21 mouse cellular contexts compared by ENCODE assay signal in genomic region chr5:85996545-85997510, GRCm38 (mm10).
DNase-seq lines count a peak whose midpoint lies in the region; ATAC-seq and TF ChIP-seq lines count a peak whose summit lies in the region.
"Had no signal": no experiment of that assay in that cellular context is flagged by ENCODE, and none has a peak within 500 bp of the region (broad histone marks: within the 10 kb centered on the region; RNA-seq: fewer than 3 reads in every experiment).

No protein-coding gene starts in this region.

- WGBS in forebrain, embryonic 16.5 days, result 67% methylated on average over 6 of the region's 6 CpGs
- 92% methylated on average over 6 of the region's 6 CpGs for WGBS in midbrain, postnatal 0 days

- peak; percentile 88 for ATAC-seq in forebrain, embryonic 16.5 days
- no peak for ATAC-seq in midbrain, postnatal 0 days (ENCODE audit: low FRiP score)
- ATAC-seq: intestine, embryonic 15.5 days; lung, postnatal 0 days; midbrain, embryonic 15.5 days had no signal

- H3K9me3 ChIP-seq in forebrain, embryonic 16.5 days (ENCODE audit: control insufficient read depth, low read length), result no peaks in the 10 kb centered on the region
- no peaks in the 10 kb centered on the region for H3K9me3 ChIP-seq in midbrain, postnatal 0 days (ENCODE audit: low read length)
- H3K9me3 ChIP-seq: hindbrain, embryonic 13.5 days; intestine, embryonic 15.5 days; kidney, embryonic 15.5 days; limb, embryonic 12.5 days; liver, embryonic 15.5 days; midbrain, embryonic 15.5 days had no signal

- no peak for TF ChIP-seq CTCF in midbrain, postnatal 0 days (IDR thresholded peaks at IDR 0.05)

- peak overlapping the region; percentile 21; the same call in 1 of the 2 replicates for H3K27ac ChIP-seq in forebrain, embryonic 16.5 days (ENCODE audit: low read length)
- H3K27ac ChIP-seq in midbrain, postnatal 0 days (ENCODE audit: low read depth, low read length), result no peak overlapping the region
- H3K27ac ChIP-seq: hindbrain, embryonic 13.5 days; intestine, embryonic 15.5 days; kidney, embryonic 15.5 days; limb, embryonic 12.5 days; liver, embryonic 15.5 days; midbrain, embryonic 15.5 days had no signal

- H3K4me2 ChIP-seq in forebrain, embryonic 16.5 days (ENCODE audit: low read length), result no peak overlapping the region
- H3K4me2 ChIP-seq in midbrain, postnatal 0 days (ENCODE audit: low read depth, low read length, poor library complexity, severe bottlenecking), result no peak overlapping the region
- H3K4me2 ChIP-seq: heart, embryonic 11.5 days; hindbrain, embryonic 13.5 days; intestine, embryonic 15.5 days; kidney, embryonic 15.5 days; limb, embryonic 12.5 days; liver, embryonic 15.5 days; midbrain, embryonic 15.5 days had no signal

- H3K9ac ChIP-seq in forebrain, embryonic 16.5 days (replicated peaks; ENCODE audit: low read depth, low read length), result no peak overlapping the region
- no peak overlapping the region for H3K9ac ChIP-seq in midbrain, postnatal 0 days (replicated peaks; ENCODE audit: low read length, poor library complexity, severe bottlenecking)
- H3K9ac ChIP-seq: hindbrain, embryonic 13.5 days; intestine, embryonic 15.5 days; kidney, embryonic 15.5 days; limb, embryonic 12.5 days; liver, embryonic 15.5 days; midbrain, embryonic 15.5 days had no signal

- DNase-seq in frontal cortex, adult 2 months (ENCODE audit: extremely low spot score in 1 of 2, low spot score in 1 of 2), result peak; percentile 32 to 58
- DNase-seq in frontal cortex, postnatal 25 days (ENCODE audit: low spot score in 2 of 2), result no peak
- DNase-seq in 416B (ENCODE audit: low read depth), result peak; percentile 10
- peak; percentile 30 to 34 for DNase-seq in layer of hippocampus, postnatal 10 days (ENCODE audit: low spot score in 2 of 2)
- no peak for DNase-seq in midbrain, postnatal 0 days (ENCODE audit: low spot score)
- no peak for DNase-seq in thymus, postnatal 0 days (ENCODE audit: low spot score)
- DNase-seq: adrenal gland, postnatal 25 days; cerebellum, postnatal 14 days; embryo, embryonic 11 days; heart, postnatal 14 days; thymus, postnatal 4 days had no signal

- no peak overlapping the region for H3K4me3 ChIP-seq in forebrain, embryonic 16.5 days (replicated peaks; ENCODE audit: low read length)
- H3K4me3 ChIP-seq in midbrain, postnatal 0 days (ENCODE audit: low read depth, low read length), result no peak overlapping the region
- H3K4me3 ChIP-seq: hindbrain, embryonic 13.5 days; intestine, embryonic 15.5 days; kidney, embryonic 15.5 days; limb, embryonic 12.5 days; liver, embryonic 15.5 days; megakaryocyte, embryonic 14.5 days; midbrain, embryonic 15.5 days had no signal

- no peaks in the 10 kb centered on the region for H3K27me3 ChIP-seq in forebrain, embryonic 16.5 days (replicated peaks; ENCODE audit: control insufficient read depth, insufficient read depth, low read length)
- no peaks in the 10 kb centered on the region for H3K27me3 ChIP-seq in midbrain, postnatal 0 days (ENCODE audit: insufficient read depth, low read length)
- H3K27me3 ChIP-seq: hindbrain, embryonic 13.5 days; intestine, embryonic 15.5 days; kidney, embryonic 15.5 days; limb, embryonic 12.5 days; liver, embryonic 15.5 days; megakaryocyte, embryonic 14.5 days; midbrain, embryonic 15.5 days had no signal

- H3K4me1 ChIP-seq in forebrain, embryonic 16.5 days (replicated peaks; ENCODE audit: control insufficient read depth, insufficient read depth, low read length), result no peaks in the 10 kb centered on the region
- H3K4me1 ChIP-seq in midbrain, postnatal 0 days (ENCODE audit: insufficient read depth, low read length), result no peaks in the 10 kb centered on the region
- H3K4me1 ChIP-seq: hindbrain, embryonic 13.5 days; intestine, embryonic 15.5 days; kidney, embryonic 15.5 days; limb, embryonic 12.5 days; liver, embryonic 15.5 days; megakaryocyte, embryonic 14.5 days; midbrain, embryonic 15.5 days had no signal

- H3K36me3 ChIP-seq in forebrain, embryonic 16.5 days (ENCODE audit: control insufficient read depth, insufficient read depth), result no peaks in the 10 kb centered on the region
- H3K36me3 ChIP-seq in midbrain, postnatal 0 days (ENCODE audit: insufficient read depth, low read length), result no peaks in the 10 kb centered on the region
- H3K36me3 ChIP-seq: hindbrain, embryonic 13.5 days; intestine, embryonic 15.5 days; kidney, embryonic 15.5 days; limb, embryonic 12.5 days; liver, embryonic 15.5 days; midbrain, embryonic 15.5 days had no signal

Comparison
In these comparisons a context has a peak if more than half of its experiments do, and no peak if none do; other contexts are left out.
1. DNase-seq: peak in frontal cortex, adult 2 months (2 of 2), 416B (single experiment) and layer of hippocampus, postnatal 10 days (2 of 2); none in frontal cortex, postnatal 25 days (0 of 2), midbrain, postnatal 0 days (single experiment) and thymus, postnatal 0 days (single experiment).